Mouse (Mus musculus) brain, embryonic 14.5 days (tissue): ENCODE measurements around the gene Jchain.

Experiments
- CTCF ChIP-seq: fragments of 200-500 bp; IDR thresholded peaks from 2 replicates; pipeline ENCODE4 v1.5.1; 2012; ENCODE audit warnings: inconsistent platforms, mild to moderate bottlenecking, moderate library complexity, borderline replicate concordance; ENCODE audit not compliant: insufficient read depth, insufficient read length; ENCODE audit errors: extremely low read depth
- POLR2A ChIP-seq: fragments of 200-500 bp; IDR thresholded peaks from 2 replicates; pipeline ENCODE4 v1.6.1; 2012; ENCODE audit warnings: mild to moderate bottlenecking, inconsistent platforms, borderline replicate concordance; ENCODE audit not compliant: poor library complexity, insufficient read depth, insufficient read length, severe bottlenecking; ENCODE audit errors: extremely low read depth

- no peak for TF ChIP-seq POLR2A
- no peak for TF ChIP-seq CTCF
Observed at GRCm38 (mm10) chr5:88508990-88509389, 18.7 kb downstream of the Jchain start.
